Mouse (Mus musculus) neural tube, embryonic 14.5 days (tissue): Measurements from ENCODE around the gene Dlg1. TPM values are rescaled to one million over a fixed set of nuclear protein-coding genes. Genes with fewer than 3 reads are reported as not detected.

Experiments
- ATAC-seq: fragments of 200-750 bp; cut with Nextera tagmentation; 2 replicates; pipeline ENCODE4 v1.8.0; 2017; ENCODE audit warnings: low read depth, mild to moderate bottlenecking, moderate TSS enrichment, moderate library complexity
- H3K27ac ChIP-seq: fragments of 300-500 bp; sonication (generic); 2 replicates; pipeline ENCODE4 v1.5.1; 2014; ENCODE audit warnings: low read depth, mild to moderate bottlenecking, control low read depth, low read length, moderate library complexity, mixed read lengths
- H3K27me3 ChIP-seq: fragments of 300-500 bp; sonication (generic); 2 replicates; pipeline ENCODE4 v1.6.1; 2014; ENCODE audit warnings: low read length; ENCODE audit not compliant: control insufficient read depth, insufficient read depth
- H3K36me3 ChIP-seq: fragments of 300-500 bp; sonication (generic); 2 replicates; pipeline ENCODE4 v1.6.1; 2014; ENCODE audit warnings: low read length, mixed read lengths; ENCODE audit not compliant: control insufficient read depth, insufficient read depth
- H3K4me1 ChIP-seq: fragments of 300-500 bp; sonication (generic); 2 replicates; pipeline ENCODE4 v1.6.1; 2014; ENCODE audit warnings: low read length; ENCODE audit not compliant: control insufficient read depth, insufficient read depth
- H3K4me2 ChIP-seq: fragments of 300-500 bp; sonication (generic); 2 replicates; pipeline ENCODE4 v1.6.1; 2014; ENCODE audit warnings: mild to moderate bottlenecking, low read depth, low read length, control low read depth
- H3K4me3 ChIP-seq: fragments of 300-500 bp; sonication (generic); 2 replicates; pipeline ENCODE4 v1.5.1; 2014; ENCODE audit warnings: low read depth, low read length, control low read depth, mixed read lengths
- H3K9ac ChIP-seq: fragments of 300-500 bp; sonication (generic); replicated peaks from 2 replicates; pipeline ENCODE4 v1.6.1; 2014; ENCODE audit warnings: low read depth, mild to moderate bottlenecking, control low read depth, low read length, mixed read lengths
- H3K9me3 ChIP-seq: fragments of 300-500 bp; sonication (generic); 2 replicates; pipeline ENCODE4 v1.6.1; 2016; ENCODE audit warnings: low read length; ENCODE audit not compliant: control insufficient read depth
- WGBS: fragments of 180-500 bp; shearing (Covaris S2); extraction: QIAGEN DNeasy Blood & Tissue Kit; methylation state at CpG from one replicate; pipeline ENCODE4 v1.1.7; 2014; 5-methylcytosine and 5-hydroxymethylcytosine counted together
- polyA plus RNA-seq: library from polyadenylated mRNA; unstranded; fragments of >200 nt; fragmentation: Nextera tagmentation; extraction: Ambion mirVana; gene quantifications from 2 replicates; pipeline ENCODE4 v1.2.1, GENCODE M21; 2014

Dlg1 gene
- polyA plus RNA-seq, 1 experiment from 2014 or later: 16.7 TPM

DNA sequence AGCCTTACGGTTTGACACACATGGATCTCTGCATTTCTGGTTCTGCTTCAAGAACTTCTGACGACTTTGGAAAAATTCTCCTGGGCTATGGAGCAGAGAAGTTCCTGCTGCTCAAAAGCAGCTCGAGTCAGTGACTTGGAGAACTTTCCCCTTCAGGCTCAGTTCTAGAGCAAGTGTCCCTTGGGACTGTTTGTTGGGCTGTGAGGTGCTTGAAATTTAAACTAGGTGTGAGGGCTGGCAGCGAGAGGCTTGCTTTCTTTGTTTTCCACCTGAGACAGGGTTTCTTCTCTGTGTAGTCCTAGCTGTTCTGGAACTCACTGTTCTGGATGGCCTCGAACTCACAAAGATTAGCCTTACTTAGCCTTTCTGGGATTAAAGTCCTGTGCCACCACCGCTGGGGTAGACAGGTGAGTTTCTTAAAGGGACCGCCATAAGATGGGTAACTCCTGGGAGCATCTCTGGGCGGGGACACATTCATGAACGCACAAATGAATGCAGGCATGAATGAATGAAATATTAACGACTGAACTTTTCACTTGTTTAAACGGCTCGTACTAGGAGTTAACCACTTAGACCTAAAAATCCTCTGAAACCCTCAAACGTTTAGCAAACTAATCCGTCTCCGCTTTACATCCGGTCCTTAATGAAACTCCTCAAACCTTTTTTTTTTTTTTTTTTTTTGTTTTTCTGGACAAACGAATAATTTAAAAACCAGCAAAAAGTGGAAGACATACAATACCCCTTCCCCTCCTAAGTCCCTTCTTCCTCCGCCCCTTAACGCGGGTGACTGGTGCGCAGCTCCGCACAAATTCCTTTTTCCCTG, 476 bp upstream of the Dlg1 start:
- 13% methylated on average over 22 of the region's 22 CpGs for WGBS
- Histone ChIP-seq H3K27me3 (peaks cover 3% of the 10 kb centered on the region; the same call in 1 of the 2 replicates), H3K9ac (peak overlapping the region; percentile 80; the same call in 1 of the 2 replicates), H3K4me3 (peak overlapping the region; percentile 93), H3K27ac (no peak overlapping the region), H3K4me2 (peak overlapping the region; percentile 71), H3K4me1 (no peaks in the 10 kb centered on the region), H3K9me3 (no peaks in the 10 kb centered on the region), H3K36me3 (no peaks in the 10 kb centered on the region)
- ATAC-seq: no peak

DNA sequence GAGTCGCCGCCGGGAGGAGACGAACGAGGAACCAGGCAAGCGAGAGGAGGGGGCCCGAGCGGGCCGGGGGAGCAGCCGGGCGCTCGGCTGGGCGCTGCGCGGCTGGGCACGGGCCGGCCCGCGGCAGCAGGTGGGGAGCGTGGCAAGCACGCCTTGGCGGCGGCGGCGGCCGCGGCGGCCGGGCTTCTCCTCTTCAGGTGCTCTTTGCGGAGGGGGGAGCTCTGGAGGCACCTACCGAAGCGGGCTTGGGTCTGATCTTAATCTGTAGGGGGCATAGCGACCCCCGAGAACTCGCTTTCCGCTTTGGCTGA, 999 bp downstream of the Dlg1 start:
- Histone ChIP-seq H3K4me1 (no peaks in the 10 kb centered on the region), H3K27ac (peak overlapping the region; percentile 77), H3K4me2 (peak overlapping the region; percentile 71), H3K9ac (peak overlapping the region; percentile 80), H3K9me3 (no peaks in the 10 kb centered on the region), H3K36me3 (no peaks in the 10 kb centered on the region), H3K27me3 (peaks cover 3% of the 10 kb centered on the region; the same call in 1 of the 2 replicates), H3K4me3 (peak overlapping the region; percentile 93)
- under 1% methylated on average over 36 of the region's 36 CpGs for WGBS
- ATAC-seq: peak; percentile 77

DNA sequence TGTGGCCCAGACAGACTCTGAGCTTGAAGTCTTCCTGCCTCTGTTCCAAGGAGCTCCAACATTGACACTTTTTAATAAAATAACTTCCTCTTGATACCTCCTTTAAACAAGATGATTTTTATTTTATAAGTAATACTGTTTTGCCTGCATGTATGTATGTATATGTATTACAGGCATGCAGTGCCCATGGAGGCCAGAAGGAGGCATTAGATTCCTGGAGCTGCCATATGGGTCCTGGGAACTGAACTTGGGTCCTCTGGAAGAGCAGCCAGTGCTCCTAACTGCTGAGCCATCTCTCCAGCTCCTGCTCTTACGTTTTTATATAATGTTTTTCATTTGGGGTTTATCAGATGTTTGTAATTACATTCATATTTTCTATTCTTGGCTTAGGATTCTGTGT, 9.0 kb downstream of the Dlg1 start:
- H3K4me2 ChIP-seq: no peak overlapping the region
- 92% methylated on average over 1 of the region's 1 CpGs for WGBS
- no peak overlapping the region for H3K4me3 ChIP-seq
- H3K36me3 ChIP-seq: no peaks in the 10 kb centered on the region
- no peak overlapping the region for H3K27ac ChIP-seq
- H3K4me1 ChIP-seq: no peaks in the 10 kb centered on the region
- H3K27me3 ChIP-seq: no peaks in the 10 kb centered on the region
- no peaks in the 10 kb centered on the region for H3K9me3 ChIP-seq
- no peak overlapping the region for H3K9ac ChIP-seq
- no peak for ATAC-seq

DNA sequence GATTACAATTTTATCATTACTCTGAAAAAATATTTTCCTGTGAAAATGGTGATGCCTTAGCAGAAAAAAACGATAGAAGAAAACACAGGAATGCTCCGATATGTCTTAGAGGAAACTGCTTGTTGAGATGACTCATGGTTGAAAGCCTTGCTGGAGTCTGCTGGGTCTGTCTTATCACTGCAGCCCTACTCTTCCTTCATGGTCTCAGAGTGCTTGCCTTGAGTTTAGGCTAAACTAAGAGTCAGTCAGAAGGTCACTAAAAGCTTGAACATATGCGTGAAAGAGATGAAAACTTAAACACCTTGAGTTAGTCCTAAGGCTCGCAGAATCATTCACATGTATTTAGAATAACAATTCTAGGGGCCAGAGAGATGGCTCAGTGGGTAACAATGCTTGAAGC, 14.2 kb downstream of the Dlg1 start:
- WGBS: 93% methylated on average over 4 of the region's 4 CpGs
- H3K9ac ChIP-seq: no peak overlapping the region
- no peak overlapping the region for H3K27ac ChIP-seq
- no peaks in the 10 kb centered on the region for H3K4me1 ChIP-seq
- no peak for ATAC-seq
- H3K4me3 ChIP-seq: no peak overlapping the region
- H3K27me3 ChIP-seq: no peaks in the 10 kb centered on the region
- no peaks in the 10 kb centered on the region for H3K9me3 ChIP-seq
- H3K4me2 ChIP-seq: no peak overlapping the region
- no peaks in the 10 kb centered on the region for H3K36me3 ChIP-seq

DNA sequence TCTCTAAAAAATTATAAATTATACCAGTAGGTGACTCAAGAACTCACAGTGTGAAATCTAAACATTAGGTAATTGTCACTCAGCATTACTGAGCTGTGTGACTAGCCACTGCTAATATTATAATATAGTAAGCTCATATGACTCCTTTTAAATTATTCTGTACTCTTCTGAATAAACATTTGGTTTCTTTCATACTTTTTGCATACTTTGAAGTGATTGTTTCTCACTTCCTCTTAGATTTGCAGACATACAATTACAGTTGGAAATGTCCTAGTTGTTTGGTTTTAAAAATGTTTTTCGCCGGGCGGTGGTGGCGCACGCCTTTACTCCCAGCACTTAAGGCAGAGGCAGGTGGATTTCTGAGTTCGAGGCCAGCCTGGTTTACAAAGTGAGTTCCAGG, 19.0 kb downstream of the Dlg1 start:
- H3K27me3 ChIP-seq: no peaks in the 10 kb centered on the region
- H3K4me2 ChIP-seq: no peak overlapping the region
- ATAC-seq: no peak
- WGBS: 94% methylated on average over 6 of the region's 6 CpGs
- H3K9me3 ChIP-seq: no peaks in the 10 kb centered on the region
- no peak overlapping the region for H3K4me3 ChIP-seq
- H3K36me3 ChIP-seq: no peaks in the 10 kb centered on the region
- no peak overlapping the region for H3K27ac ChIP-seq
- no peaks in the 10 kb centered on the region for H3K4me1 ChIP-seq
- no peak overlapping the region for H3K9ac ChIP-seq

DNA sequence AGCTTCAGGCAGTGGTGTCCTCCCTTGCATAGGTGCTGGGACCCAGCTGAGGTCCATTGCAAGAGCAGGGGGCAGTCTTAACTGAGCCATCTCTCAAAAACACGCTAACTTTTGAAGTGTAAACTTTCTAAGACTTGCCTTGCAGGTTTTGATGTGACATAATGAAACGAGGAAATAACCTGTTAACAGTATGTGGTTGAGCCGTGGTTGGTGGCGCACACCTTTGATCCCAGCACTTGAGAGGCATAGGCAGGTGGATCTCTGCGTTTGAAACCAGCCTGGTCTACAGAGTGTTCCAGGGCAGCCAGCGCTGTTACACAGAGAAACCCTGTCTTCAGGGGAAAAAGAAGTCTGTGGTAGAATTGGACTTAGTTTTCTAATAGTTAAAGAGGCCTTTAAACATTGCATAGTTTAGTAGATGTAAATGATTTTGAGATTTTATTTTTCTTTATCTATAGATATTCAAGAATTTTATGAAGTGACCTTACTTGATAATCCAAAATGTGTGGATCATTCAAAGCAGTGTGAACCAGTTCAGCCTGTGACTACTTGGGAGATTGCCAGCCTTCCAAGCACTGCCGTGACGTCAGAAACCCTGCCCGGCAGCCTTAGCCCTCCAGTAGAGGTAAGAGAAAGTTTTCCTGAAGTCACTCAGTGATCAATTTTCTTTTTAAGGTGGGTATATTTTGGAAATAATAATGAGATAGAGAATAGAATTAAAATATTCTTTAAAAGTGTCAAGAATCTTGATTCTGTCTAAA, 20.6 kb downstream of the Dlg1 start:
- no peak for ATAC-seq
- no peak overlapping the region for H3K9ac ChIP-seq
- 87% methylated on average over 9 of the region's 9 CpGs for WGBS
- H3K9me3 ChIP-seq: no peaks in the 10 kb centered on the region
- H3K27ac ChIP-seq: no peak overlapping the region
- H3K36me3 ChIP-seq: no peaks in the 10 kb centered on the region
- H3K4me3 ChIP-seq: no peak overlapping the region
- no peaks in the 10 kb centered on the region for H3K27me3 ChIP-seq
- H3K4me2 ChIP-seq: no peak overlapping the region
- no peaks in the 10 kb centered on the region for H3K4me1 ChIP-seq

DNA sequence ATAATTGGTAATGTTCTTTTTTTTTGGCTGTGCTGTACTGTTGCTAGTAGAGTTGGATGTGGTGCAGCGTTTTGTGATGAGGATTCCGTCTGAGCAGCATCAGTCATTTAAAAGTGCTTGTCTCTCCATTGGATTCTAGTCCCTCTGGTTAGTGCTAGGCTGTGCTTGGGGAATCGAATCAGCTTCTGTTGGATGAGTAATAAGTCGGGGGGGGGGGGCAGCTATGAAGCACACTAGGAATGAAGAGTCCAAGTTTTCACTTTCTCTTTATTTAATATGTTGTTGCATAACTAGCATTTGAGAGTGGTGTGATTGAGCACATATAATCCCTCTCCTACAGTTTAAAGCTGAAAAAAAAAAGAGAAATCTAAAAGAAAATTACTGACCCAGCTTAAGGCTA, 21.5 kb downstream of the Dlg1 start:
- H3K4me2 ChIP-seq: no peak overlapping the region
- H3K4me1 ChIP-seq: no peaks in the 10 kb centered on the region
- H3K27me3 ChIP-seq: no peaks in the 10 kb centered on the region
- no peak overlapping the region for H3K27ac ChIP-seq
- H3K9ac ChIP-seq: no peak overlapping the region
- WGBS: 93% methylated on average over 4 of the region's 4 CpGs
- no peaks in the 10 kb centered on the region for H3K9me3 ChIP-seq
- no peak overlapping the region for H3K4me3 ChIP-seq
- no peaks in the 10 kb centered on the region for H3K36me3 ChIP-seq
- ATAC-seq: no peak

DNA sequence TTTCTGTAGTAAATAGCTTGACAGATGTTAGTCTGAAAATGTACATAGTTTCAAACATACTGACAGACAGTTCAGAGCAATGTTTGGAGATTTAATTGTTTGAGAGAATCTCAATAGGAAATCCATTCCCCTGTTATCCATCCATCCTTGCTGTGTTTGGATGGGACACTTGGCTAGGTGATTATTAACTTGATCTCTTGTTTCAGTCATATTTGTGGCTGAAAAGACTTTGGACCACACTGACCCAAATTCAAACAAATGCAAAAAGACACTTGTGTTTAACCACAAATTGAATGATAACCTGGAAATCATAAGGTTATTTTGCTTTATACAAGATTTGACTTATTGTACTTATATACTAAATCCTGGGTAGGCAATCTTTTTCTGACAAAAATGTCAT, 24.5 kb downstream of the Dlg1 start:
- H3K36me3 ChIP-seq: no peaks in the 10 kb centered on the region
- H3K27me3 ChIP-seq: no peaks in the 10 kb centered on the region
- no peak overlapping the region for H3K4me3 ChIP-seq
- H3K4me1 ChIP-seq: no peaks in the 10 kb centered on the region
- ATAC-seq: no peak
- no peak overlapping the region for H3K27ac ChIP-seq
- H3K9me3 ChIP-seq: no peaks in the 10 kb centered on the region
- no peak overlapping the region for H3K4me2 ChIP-seq
- no peak overlapping the region for H3K9ac ChIP-seq

DNA sequence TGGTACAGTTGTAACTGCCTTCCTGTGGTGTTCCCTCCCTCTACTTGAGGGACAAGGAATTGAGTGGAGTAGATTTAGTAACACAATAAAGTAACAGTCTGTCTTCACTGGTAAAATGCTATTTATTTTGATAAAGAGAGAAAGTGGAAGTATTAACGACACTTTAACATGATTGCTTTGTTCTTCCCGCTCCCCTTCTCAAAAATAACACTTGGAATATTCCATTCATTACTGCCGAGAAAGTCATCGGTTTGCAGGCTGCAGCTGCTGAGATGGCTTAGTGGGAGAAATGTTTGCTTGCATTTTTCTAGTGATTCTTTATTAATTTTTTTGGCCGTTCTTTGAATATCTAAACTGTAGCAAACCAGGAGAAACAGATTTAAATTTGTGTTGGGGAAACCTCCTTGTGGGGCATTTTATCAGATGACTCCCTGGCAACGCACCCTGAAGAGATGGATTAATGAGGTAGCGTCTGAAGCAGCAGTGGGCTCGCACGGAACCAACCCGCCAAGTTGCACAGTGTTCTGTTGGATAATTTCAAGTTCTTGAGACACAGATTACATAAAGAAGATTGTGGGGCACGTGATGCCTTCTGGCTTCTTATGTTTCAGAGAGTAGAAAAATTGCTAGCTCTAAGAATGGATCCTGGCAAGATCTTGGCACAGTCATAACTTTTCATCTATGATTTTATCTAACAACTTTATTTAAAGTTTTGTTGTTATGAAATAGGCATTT, 32.2 kb downstream of the Dlg1 start:
- WGBS: 55% methylated on average over 11 of the region's 11 CpGs
- no peak overlapping the region for H3K9ac ChIP-seq

More for the DNA sequence above, 32.2 kb downstream of the Dlg1 start:
- Histone ChIP-seq H3K27me3 (no peaks in the 10 kb centered on the region), H3K27ac (no peak overlapping the region), H3K4me2 (no peak overlapping the region; the same call in 1 of the 2 replicates), H3K4me3 (no peak overlapping the region), H3K4me1 (no peaks in the 10 kb centered on the region), H3K9me3 (no peaks in the 10 kb centered on the region), H3K36me3 (no peaks in the 10 kb centered on the region)
- ATAC-seq: no peak
